Mouse (Mus musculus) spleen, postnatal 36 days (tissue): ENCODE results near the gene Cxcl13.

Experiments used
- DNase-seq, 2 experiments: peaks; one replicate each; pipeline ENCODE4 v3.0.0; 2022; ENCODE audit warnings: low spot score in 2 of 2, mixed read lengths in 1 of 2

Gene Cxcl13

DNA sequence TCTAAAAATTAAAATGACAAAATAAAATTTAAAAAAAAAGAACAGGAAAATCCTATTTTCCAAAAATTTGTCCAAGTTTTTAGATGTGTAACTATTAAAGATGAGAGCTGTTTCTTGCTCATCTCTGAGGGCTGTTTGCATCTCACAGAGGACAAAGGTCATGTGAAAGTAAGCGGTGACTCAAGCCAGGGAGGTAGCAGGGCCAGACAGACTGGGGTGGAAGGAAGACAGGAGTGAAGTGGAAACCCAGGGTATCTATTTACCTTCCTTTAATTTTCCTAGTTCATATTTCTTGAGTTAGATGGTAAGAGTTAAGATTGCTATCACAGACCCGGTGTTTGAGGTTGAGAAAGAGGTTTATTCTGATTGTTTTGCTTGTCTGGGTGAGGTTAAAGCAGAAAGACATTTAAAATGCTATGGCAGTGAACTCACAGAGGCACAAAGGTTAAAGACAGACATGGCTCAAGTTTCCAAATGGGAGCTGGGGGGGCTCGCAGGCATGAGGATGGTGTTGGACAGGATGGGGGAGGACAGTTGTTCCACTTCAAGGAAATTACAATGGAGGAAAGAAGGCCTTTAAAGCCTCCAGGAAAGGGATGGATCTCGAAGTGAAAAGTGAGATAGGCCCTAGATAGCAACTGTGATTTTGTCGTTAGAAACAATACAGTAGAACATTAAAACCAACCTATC, 27.2 kb downstream of the Cxcl13 start:
- no peak for DNase-seq

DNA sequence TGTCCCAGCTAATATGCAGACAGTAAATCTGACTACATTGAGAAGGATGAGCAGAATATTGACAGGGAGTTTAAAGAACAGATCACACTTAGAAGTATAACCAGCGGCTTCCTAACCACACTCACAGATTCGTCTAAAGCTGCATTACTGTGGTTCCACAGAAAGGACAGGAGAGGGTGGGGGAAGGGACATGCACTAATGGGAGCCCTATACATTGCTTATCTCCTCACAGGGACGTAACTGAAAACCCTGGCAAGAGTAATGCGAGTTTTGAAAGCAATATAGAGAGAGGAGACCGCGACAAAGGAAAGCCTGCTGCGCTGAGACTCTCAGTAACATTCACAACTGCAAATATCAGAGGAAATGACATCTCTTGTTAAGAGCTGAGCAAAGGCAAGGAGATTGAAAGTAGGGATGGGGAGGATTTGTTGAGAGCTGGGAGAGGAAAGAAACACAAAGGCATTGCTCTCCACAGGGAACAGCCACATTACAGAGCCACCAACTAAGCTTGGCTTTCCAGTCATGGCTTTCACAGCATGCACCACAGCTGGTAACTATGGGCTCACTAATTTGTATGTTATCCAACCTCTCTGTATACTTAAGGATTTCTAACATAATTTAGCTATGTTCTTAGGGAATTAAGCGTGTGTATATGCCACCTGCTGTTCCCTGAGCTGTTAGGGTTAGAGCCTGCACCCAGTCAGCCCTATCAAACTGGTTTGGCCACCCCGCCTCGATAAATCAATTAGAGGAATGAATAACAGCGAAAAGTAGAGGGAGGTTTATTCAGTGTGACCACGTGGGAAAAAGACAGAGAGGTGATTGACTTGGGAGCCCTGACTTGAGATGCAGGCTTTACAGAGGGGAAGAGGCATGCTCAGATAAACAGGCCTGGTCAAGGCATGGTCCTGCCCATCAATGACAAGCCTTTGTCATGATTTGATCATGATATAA, 34.9 kb downstream of the Cxcl13 start:
- DNase-seq: no peak

GRCm38 (mm10) chr5:95997276-95997675, 40.5 kb downstream of the Cxcl13 start:
- DNase-seq: no peak

DNA sequence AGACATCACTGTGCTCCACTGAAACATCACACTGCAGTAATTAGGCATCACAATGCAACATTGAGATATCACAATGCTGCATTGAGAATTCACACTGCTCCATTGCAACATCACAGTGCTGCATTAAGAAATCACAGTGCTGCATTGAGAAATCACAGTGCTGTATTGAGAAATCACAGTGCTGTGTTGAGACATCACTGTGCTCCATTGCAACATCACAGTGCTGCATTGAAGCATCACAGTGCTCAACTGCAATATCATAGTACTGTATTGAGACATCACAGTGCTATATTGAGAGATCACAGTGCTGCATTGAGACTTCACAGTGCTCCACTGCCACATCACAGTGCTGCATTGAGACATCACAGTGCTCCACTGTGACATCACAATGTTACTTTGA, 46.6 kb downstream of the Cxcl13 start:
- DNase-seq: no peak

DNA sequence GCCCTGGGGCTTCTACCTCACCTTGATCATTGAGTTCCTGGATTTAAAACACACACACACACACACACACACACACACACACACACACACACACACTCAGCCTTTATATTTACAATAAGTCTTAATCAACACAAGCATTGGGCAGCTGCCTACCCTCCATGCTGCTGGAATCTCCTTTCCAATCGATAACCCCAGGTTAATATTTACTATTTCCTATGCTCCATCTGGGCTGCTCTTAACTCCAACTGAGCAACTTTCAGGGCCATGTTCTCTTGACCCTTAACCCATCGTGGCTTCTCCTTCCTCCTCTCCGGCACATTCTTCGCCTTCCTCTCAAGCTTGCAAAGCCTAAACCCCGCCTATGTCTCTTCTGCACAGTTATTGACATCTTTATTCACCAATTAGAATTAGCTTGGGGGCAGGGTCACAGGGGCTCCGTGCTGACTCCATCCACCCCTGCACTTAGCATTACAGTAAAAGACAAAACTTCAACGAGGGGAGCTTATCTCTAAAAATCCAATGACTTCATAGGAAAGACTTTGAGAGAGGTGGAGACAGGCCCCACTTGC, 51.6 kb downstream of the Cxcl13 start:
- no peak for DNase-seq

DNA sequence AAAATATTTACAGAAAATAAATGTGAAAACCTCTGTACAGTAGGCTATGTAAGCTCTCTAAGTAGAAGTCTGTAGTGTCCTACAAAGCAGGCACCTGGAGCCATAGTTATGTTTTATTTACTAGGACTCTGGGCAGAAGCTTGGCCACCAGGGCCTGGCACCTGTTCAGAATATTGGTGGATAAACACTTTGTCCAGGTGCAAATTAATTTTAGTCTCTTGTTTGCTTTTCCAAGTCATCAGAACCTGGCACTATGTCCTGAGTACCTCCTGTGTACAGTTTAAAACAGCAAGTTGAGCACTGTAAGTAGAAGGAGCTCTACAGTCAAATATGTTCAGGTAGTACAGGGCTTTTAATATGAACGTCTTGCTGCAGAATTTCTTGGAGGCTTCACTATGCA, 52.3 kb downstream of the Cxcl13 start:
- DNase-seq: no peak
